Mouse (Mus musculus) forebrain, embryonic 14.5 days (tissue): ENCODE results near the gene Hoxd4. TPM values are rescaled to one million over a fixed set of nuclear protein-coding genes. Genes with fewer than 3 reads are reported as not detected.

Experiments used
- ATAC-seq: fragments of 200-750 bp; cut with Nextera tagmentation; 2 replicates; pipeline ENCODE4 v1.8.0; 2017; ENCODE audit warnings: mild to moderate bottlenecking, moderate library complexity
- DNase-seq: peaks from one replicate; pipeline ENCODE4 v3.0.0-alpha.2; 2015; ENCODE audit warnings: low spot score
- H3K27ac ChIP-seq: fragments of 300-500 bp; sonication (generic); 2 replicates; pipeline ENCODE4 v1.5.1; 2014; ENCODE audit warnings: low read depth, mild to moderate bottlenecking, control low read depth, low read length, moderate library complexity
- H3K27me3 ChIP-seq: fragments of 300-500 bp; sonication (generic); replicated peaks from 2 replicates; pipeline ENCODE4 v1.6.1; 2014; ENCODE audit warnings: low read length, control low read depth, mixed read lengths; ENCODE audit not compliant: control insufficient read depth, insufficient read depth
- H3K36me3 ChIP-seq: fragments of 300-500 bp; sonication (generic); 2 replicates; pipeline ENCODE4 v1.6.1; 2014; ENCODE audit warnings: low read length, control low read depth; ENCODE audit not compliant: control insufficient read depth, insufficient read depth
- H3K4me1 ChIP-seq: fragments of 300-500 bp; sonication (generic); 2 replicates; pipeline ENCODE4 v1.6.1; 2014; ENCODE audit warnings: antibody characterized with exemption, low read length, control low read depth; ENCODE audit not compliant: control insufficient read depth, insufficient read depth
- H3K4me2 ChIP-seq: fragments of 300-500 bp; sonication (generic); 2 replicates; pipeline ENCODE4 v1.6.1; 2014; ENCODE audit warnings: mild to moderate bottlenecking, control low read depth, low read length
- H3K4me3 ChIP-seq: fragments of 300-500 bp; sonication (generic); 2 replicates; pipeline ENCODE4 v1.5.1; 2014; ENCODE audit warnings: low read depth, low read length, control low read depth
- H3K9ac ChIP-seq: fragments of 300-500 bp; sonication (generic); 2 replicates; pipeline ENCODE4 v1.6.1; 2014; ENCODE audit warnings: mild to moderate bottlenecking, low read length, control low read depth, moderate library complexity
- H3K9me3 ChIP-seq: fragments of 300-500 bp; sonication (generic); replicated peaks from 2 replicates; pipeline ENCODE4 v1.6.1; 2016; ENCODE audit warnings: low read length, control low read depth, mixed read lengths; ENCODE audit not compliant: control insufficient read depth
- WGBS: fragments of 180-500 bp; shearing (Covaris S2); extraction: QIAGEN DNeasy Blood & Tissue Kit; methylation state at CpG from one replicate; pipeline ENCODE4 v1.1.7; 2014; 5-methylcytosine and 5-hydroxymethylcytosine counted together
- polyA plus RNA-seq: library from polyadenylated mRNA; unstranded; fragments of >200 nt; fragmentation: Nextera tagmentation; extraction: Ambion mirVana; gene quantifications from 2 replicates; pipeline ENCODE4 v1.2.1, GENCODE M21; 2014

The Hoxd4 gene
- polyA plus RNA-seq, 1 experiment from 2014 or later: not detected

DNA sequence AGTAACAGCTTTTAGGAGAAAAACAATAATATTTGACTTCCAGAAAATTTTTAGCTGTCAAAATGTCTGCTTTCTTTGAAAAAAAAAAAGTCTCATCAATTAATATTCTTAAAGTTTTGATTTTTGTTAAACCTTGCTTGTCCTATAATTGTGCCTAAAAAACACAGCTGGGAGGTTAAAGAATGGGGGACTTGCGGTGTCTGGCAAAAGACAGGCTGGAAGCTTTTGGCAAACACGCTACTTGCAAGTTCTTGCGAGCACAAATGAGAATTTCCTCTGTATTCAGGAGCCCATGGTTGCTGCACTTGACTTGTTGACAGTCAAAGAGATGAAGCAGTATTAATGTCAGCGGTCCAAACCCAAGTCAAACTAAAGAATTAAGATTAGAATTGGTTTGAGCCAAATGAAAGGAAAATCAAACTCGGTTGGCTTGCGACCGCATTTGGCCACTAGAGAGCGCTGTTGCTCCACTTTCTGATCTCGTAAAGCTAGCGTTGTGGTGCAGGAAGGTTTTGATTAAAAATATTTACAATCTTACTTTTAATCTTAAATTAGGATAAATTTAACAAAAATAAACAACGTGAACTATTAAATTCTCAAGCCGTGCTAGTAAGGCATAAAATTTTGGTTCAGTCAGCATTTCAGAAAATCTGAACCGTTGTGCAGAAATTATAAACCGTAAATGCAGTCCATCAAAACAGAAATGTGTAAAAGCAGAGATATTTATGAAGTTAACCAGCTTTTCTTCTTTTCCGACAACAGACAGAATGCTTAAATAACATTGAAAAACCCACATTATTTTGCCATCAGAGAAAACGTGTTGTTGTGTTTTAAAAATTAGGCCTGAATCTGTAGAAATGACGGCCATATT, 9.5 kb upstream of the Hoxd4 start:
- H3K36me3 ChIP-seq: no peaks in the 10 kb centered on the region
- no peak overlapping the region for H3K4me3 ChIP-seq
- no peak overlapping the region for H3K4me2 ChIP-seq
- ATAC-seq (no peak), DNase-seq (peak; percentile 90)
- no peaks in the 10 kb centered on the region for H3K9me3 ChIP-seq
- WGBS: 12% methylated on average over 17 of the region's 17 CpGs
- peaks cover 96% of the 10 kb centered on the region for H3K27me3 ChIP-seq
- H3K4me1 ChIP-seq: peaks cover 12% of the 10 kb centered on the region; the same call in 1 of the 2 replicates
- no peak overlapping the region for H3K9ac ChIP-seq
- H3K27ac ChIP-seq: no peak overlapping the region

DNA sequence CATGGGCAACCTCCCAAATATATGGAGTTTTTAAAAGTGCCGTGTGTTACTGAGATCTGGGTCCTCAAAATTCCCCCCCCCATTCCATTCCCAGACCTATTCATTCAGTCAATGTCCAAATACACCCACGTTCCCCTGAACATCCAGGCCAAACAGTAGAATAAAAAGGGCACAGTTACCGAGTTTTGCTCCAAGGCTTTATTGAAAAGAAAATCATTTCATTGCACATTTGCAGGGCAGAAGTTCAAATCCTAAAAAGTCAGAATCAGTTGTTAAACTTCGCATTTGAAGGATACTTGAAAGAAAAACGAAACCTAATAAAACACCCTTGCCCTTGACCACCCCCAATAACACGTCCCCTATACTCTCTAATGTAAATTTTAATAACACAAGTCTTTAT, 8.9 kb upstream of the Hoxd4 start:
- no peaks in the 10 kb centered on the region for H3K9me3 ChIP-seq
- 10% methylated on average over 6 of the region's 6 CpGs for WGBS
- no peak overlapping the region for H3K9ac ChIP-seq
- DNase-seq (no peak), ATAC-seq (no peak)
- no peaks in the 10 kb centered on the region for H3K36me3 ChIP-seq
- peaks cover 96% of the 10 kb centered on the region for H3K27me3 ChIP-seq
- no peak overlapping the region for H3K4me3 ChIP-seq
- peaks cover 10% of the 10 kb centered on the region; the same call in 1 of the 2 replicates for H3K4me1 ChIP-seq
- H3K27ac ChIP-seq: no peak overlapping the region
- no peak overlapping the region for H3K4me2 ChIP-seq

- ATAC-seq (no peak), DNase-seq (no peak)
- Histone ChIP-seq H3K4me3 (no peak overlapping the region), H3K27me3 (peaks cover 96% of the 10 kb centered on the region), H3K9ac (no peak overlapping the region), H3K27ac (no peak overlapping the region), H3K4me2 (no peak overlapping the region), H3K36me3 (no peaks in the 10 kb centered on the region), H3K9me3 (no peaks in the 10 kb centered on the region), H3K4me1 (peaks cover 5% of the 10 kb centered on the region; the same call in 1 of the 2 replicates)
- WGBS: 2% methylated on average over 10 of the region's 10 CpGs
Observed at GRCm38 (mm10) chr2:74703317-74703716, 8.4 kb upstream of the Hoxd4 start.

DNA sequence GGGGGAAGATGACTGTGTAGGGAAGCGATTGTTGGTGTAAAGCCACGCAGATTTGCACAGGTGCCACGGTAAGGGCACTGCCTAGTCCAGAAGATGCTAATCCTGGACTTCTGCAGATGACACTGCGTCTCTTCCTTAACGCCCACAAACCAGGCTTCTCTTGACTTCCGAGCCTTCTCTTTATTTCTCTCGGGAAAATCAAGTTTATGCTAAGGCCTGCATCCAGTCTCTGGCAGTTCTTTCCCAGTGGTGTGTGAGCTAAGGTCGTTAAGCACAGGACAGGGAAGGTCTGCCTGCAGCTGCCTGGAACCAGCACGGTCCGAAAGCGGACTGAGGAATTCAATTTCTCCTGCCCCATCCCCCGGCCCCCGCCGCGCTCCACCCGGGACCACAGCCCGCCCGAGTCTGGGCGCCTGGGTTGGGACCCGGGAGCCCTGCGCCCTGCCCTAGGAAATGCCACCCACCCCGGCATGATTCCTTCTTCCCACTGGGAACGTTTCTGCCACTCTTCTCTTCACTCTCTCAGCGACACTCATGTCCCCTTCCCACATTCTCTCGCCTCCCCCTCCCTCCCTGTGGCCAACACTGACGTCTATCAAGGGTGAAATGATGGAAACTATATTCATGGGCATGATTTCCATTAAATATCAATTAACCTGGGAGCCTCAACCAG, 7.9 kb upstream of the Hoxd4 start:
- Histone ChIP-seq H3K27me3 (peaks cover 96% of the 10 kb centered on the region), H3K36me3 (no peaks in the 10 kb centered on the region), H3K27ac (no peak overlapping the region), H3K9me3 (no peaks in the 10 kb centered on the region), H3K4me2 (no peak overlapping the region), H3K4me3 (no peak overlapping the region), H3K4me1 (peaks cover 4% of the 10 kb centered on the region; the same call in 1 of the 2 replicates), H3K9ac (no peak overlapping the region)
- under 1% methylated on average over 26 of the region's 26 CpGs for WGBS
- DNase-seq: no peak
- ATAC-seq: no peak

DNA sequence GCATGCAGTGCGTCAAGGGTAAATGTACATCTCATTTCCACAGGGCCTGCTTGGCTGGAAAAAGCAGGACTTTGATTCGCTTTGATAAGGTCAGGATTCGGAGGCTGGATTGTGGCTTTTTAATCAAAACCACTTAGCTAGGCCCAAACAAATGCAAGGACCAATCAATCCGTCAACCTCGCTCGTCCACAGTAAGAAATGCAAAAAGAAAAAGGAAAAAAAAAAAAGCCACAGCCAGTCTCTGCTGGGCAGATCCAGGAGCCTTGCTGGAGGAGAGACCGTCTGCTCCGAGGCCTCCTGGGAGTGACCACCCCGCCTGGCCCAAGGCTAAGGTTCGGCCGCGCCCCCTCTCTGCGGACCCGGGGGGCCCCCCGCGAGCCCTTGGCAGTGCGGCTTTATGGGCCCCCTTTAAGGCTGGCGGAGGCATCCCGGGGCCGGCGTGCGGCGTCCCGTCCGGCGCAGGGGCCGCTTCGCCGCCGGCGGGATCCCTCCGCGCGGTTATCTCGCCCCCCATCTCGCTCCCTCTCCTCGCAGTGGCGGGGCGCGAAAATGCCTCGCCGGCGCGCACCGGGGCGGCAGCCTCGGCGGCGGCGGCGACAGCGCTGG, 7.2 kb upstream of the Hoxd4 start, which contains the start of gene Hoxd8:
Gene Hoxd8 (plus strand): TSS at position 223 of the 606 bp plus-strand sequence.
- H3K4me1 ChIP-seq: peaks cover 4% of the 10 kb centered on the region; the same call in 1 of the 2 replicates
- peaks cover 96% of the 10 kb centered on the region for H3K27me3 ChIP-seq
- ATAC-seq (peak; percentile 22; the same call in 1 of the 2 replicates), DNase-seq (no peak)
- no peaks in the 10 kb centered on the region for H3K9me3 ChIP-seq
- H3K9ac ChIP-seq: peak within 1 kb of the TSS; percentile 25; the same call in 1 of the 2 replicates
- H3K36me3 ChIP-seq: no peaks in the 10 kb centered on the region
- under 1% methylated on average over 50 of the region's 52 CpGs for WGBS
- H3K4me3 ChIP-seq: peak within 1 kb of the TSS; percentile 21
- H3K4me2 ChIP-seq: peak within 1 kb of the TSS; percentile 50
- H3K27ac ChIP-seq: no peak within 1 kb of the TSS

DNA sequence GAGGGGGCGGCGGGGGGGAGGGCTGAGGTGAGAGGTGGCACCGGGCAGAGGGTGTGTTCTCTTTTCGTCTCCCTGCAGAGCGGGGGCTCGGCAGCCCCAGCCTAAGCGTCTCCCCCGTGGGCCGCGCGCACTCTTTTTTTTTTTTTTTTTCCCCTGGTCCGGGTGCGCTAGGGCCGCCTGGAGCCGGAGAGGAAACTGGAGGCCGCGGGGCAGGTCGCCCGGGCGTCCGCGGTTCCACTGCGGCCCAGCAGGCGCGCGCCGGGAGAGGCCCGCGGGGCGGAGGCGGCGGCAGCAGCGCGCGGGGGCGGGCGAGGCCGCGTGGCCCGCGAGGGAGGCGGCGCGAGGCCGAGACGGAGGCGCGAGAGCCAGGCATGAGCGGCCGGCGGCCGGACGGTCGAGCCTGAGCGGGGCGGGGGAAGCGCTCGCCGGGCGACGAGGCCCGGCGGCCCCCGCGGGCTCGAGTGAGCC, 6.7 kb upstream of the Hoxd4 start:
- 0% methylated on average over 53 of the region's 66 CpGs for WGBS

GRCm38 (mm10) chr2:74705467-74706089, 6.2 kb upstream of the Hoxd4 start:
- Histone ChIP-seq H3K27me3 (peaks cover 96% of the 10 kb centered on the region), H3K36me3 (no peaks in the 10 kb centered on the region), H3K4me3 (peak overlapping the region; percentile 21), H3K27ac (no peak overlapping the region), H3K9me3 (no peaks in the 10 kb centered on the region), H3K9ac (no peak overlapping the region), H3K4me2 (peak overlapping the region; percentile 50), H3K4me1 (peaks cover 4% of the 10 kb centered on the region; the same call in 1 of the 2 replicates)
- ATAC-seq (peak; percentile 55; the same call in 1 of the 2 replicates), DNase-seq (no peak)
- WGBS: under 1% methylated on average over 51 of the region's 85 CpGs

More for the DNA sequence above, 6.7 kb upstream of the Hoxd4 start:
- Histone ChIP-seq H3K27ac (no peak overlapping the region), H3K36me3 (no peaks in the 10 kb centered on the region), H3K9ac (peak overlapping the region; percentile 25; the same call in 1 of the 2 replicates), H3K9me3 (no peaks in the 10 kb centered on the region), H3K4me3 (peak overlapping the region; percentile 21), H3K4me1 (peaks cover 4% of the 10 kb centered on the region; the same call in 1 of the 2 replicates), H3K27me3 (peaks cover 96% of the 10 kb centered on the region), H3K4me2 (peak overlapping the region; percentile 50)
- DNase-seq: no peak
- peak; percentile 26; the same call in 1 of the 2 replicates for ATAC-seq

DNA sequence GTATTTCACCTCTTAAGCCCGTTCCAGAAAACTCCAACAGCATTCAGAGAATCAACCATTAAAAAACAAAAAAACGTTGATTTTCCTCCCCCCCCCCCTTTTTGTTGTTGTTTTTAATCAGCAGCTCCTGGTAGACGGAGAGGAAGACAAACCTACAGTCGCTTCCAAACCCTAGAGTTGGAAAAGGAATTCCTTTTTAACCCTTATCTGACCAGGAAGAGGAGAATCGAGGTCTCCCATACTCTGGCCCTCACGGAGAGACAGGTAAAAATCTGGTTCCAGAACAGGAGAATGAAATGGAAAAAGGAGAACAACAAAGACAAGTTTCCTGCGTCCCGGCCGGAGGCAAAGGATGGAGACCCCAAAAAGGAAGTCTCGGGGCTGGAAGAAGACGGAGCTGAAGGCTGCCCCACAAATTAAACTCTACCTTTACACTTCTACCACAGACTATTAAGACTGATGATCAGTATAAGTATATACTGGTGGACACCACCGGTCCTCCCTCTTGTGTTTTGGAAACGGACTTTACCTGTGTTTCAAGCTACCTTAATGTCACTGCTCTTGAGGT, 5.3 kb upstream of the Hoxd4 start:
- no peak overlapping the region for H3K27ac ChIP-seq
- no peaks in the 10 kb centered on the region for H3K36me3 ChIP-seq
- ATAC-seq (no peak), DNase-seq (no peak)
- peaks cover 4% of the 10 kb centered on the region; the same call in 1 of the 2 replicates for H3K4me1 ChIP-seq
- H3K9ac ChIP-seq: no peak overlapping the region
- no peak overlapping the region for H3K4me2 ChIP-seq
- peaks cover 94% of the 10 kb centered on the region for H3K27me3 ChIP-seq
- whole genome bisulfite sequencing: 2% methylated on average over 13 of the region's 13 CpGs
- H3K9me3 ChIP-seq: no peaks in the 10 kb centered on the region
- H3K4me3 ChIP-seq: no peak overlapping the region
